8 mouse cellular contexts compared by ENCODE assay signal in the genomic region with DNA sequence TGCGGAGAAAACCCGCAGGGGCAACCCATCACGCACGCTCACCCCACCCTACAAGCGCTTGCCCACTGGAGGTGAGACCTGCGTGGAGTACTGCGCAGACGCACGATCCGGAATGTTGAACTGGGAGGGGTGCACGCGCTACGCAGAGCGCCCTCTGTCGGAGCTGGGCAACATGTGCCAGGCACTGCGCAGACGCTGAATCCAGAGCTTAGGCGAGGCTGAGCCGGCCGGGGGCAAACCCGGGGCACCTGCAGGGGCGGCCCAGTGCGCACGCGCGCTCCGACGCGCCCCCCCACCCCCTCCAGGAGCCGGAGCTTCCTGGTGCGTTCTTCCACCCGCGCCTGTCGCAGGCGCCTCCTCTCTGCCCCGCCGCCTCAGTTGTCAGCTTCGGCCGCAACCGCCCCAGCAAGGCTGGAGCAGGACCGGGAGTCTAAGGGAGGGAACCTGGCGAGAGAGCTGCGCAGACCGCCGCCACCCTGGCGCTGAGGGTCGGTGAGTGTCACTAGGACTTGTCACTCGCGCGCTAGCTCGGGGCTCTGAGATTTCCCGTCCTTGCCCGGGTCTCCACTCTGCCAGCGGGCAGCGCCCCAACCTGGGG. TPM values are rescaled to one million over a fixed set of nuclear protein-coding genes. Genes with fewer than 3 reads are reported as not detected.
A peak's percentile ranks its signal among the peaks of the same experiment; 100 is the strongest.
DNase-seq lines count a peak whose midpoint lies in the region; ATAC-seq and TF ChIP-seq lines count a peak whose summit lies in the region.

Abca3 (plus strand) TSS at position 191 of the 598 bp plus-strand sequence.

- peak within 1 kb of the TSS; percentile 91 for H3K9ac ChIP-seq in heart, embryonic 12.5 days
- peak within 1 kb of the TSS; percentile 78 for H3K9ac ChIP-seq in kidney, postnatal 0 days (ENCODE audit: low read depth, low read length)
- H3K9ac ChIP-seq in liver, embryonic 11.5 days (ENCODE audit: low read depth, low read length), result peak within 1 kb of the TSS; percentile 91
- H3K9ac ChIP-seq in stomach, embryonic 14.5 days (replicated peaks; ENCODE audit: low read depth, low read length), result peak within 1 kb of the TSS; percentile 64

- H3K27me3 ChIP-seq in erythroblast, embryonic 14.5 days (ENCODE audit: control insufficient read depth), result peaks cover 23% of the 10 kb centered on the region
- peaks cover 25% of the 10 kb centered on the region for H3K27me3 ChIP-seq in heart, embryonic 12.5 days (replicated peaks)
- H3K27me3 ChIP-seq in kidney, postnatal 0 days (ENCODE audit: insufficient read depth, low read length), result 0 out of 2 replicates have a peak, but pooled peaks cover 4% of the 10 kb centered on the region
- H3K27me3 ChIP-seq in liver, embryonic 11.5 days (replicated peaks; ENCODE audit: control insufficient read depth, insufficient read depth, low read length), result peaks cover 11% of the 10 kb centered on the region
- no peaks in the 10 kb centered on the region for H3K27me3 ChIP-seq in stomach, embryonic 14.5 days (ENCODE audit: control insufficient read depth, insufficient read depth, low read length)

- peak within 1 kb of the TSS; percentile 83 for H3K4me2 ChIP-seq in heart, embryonic 12.5 days
- peak within 1 kb of the TSS; percentile 92 for H3K4me2 ChIP-seq in kidney, postnatal 0 days (ENCODE audit: low read length)
- H3K4me2 ChIP-seq in liver, embryonic 11.5 days, result peak within 1 kb of the TSS; percentile 99
- peak within 1 kb of the TSS; percentile 97 for H3K4me2 ChIP-seq in stomach, embryonic 14.5 days (replicated peaks; ENCODE audit: low read depth, low read length)

- no peak within 1 kb of the TSS for H3K27ac ChIP-seq in heart, embryonic 12.5 days (ENCODE audit: poor library complexity, severe bottlenecking)
- peak within 1 kb of the TSS; percentile 60 for H3K27ac ChIP-seq in kidney, postnatal 0 days
- H3K27ac ChIP-seq in liver, embryonic 11.5 days (ENCODE audit: low read depth, low read length), result peak within 1 kb of the TSS; percentile 94
- 0 out of 2 replicates have a peak within 1 kb of the TSS, but pooled peaks have one; percentile 24 for H3K27ac ChIP-seq in stomach, embryonic 14.5 days (ENCODE audit: low read length)

- ATAC-seq in heart, embryonic 12.5 days (ENCODE audit: insufficient number of reproducible peaks, low FRiP score), result peak; percentile 93
- ATAC-seq in kidney, postnatal 0 days (replicated peaks; ENCODE audit: low FRiP score, low read depth), result peak; percentile 94
- peak; percentile 87 for ATAC-seq in liver, embryonic 11.5 days (replicated peaks; ENCODE audit: low FRiP score)
- peak; percentile 97 for ATAC-seq in stomach, embryonic 14.5 days (ENCODE audit: insufficient number of reproducible peaks, insufficient read depth, low FRiP score, low read depth)

- peak; percentile 96 for TF ChIP-seq CTCF in brain, embryonic 14.5 days (IDR thresholded peaks at IDR 0.05; ENCODE audit: borderline replicate concordance, extremely low read depth, insufficient read depth, insufficient read length)
- peak; percentile 91 for TF ChIP-seq CTCF in kidney, postnatal 0 days (IDR thresholded peaks at IDR 0.05; ENCODE audit: low read depth)

- under 1% methylated on average over 50 of the region's 55 CpGs for WGBS in heart, embryonic 12.5 days
- 3% methylated on average over 45 of the region's 55 CpGs for WGBS in kidney, postnatal 0 days
- under 1% methylated on average over 53 of the region's 55 CpGs for WGBS in liver, embryonic 11.5 days
- WGBS in stomach, embryonic 14.5 days, result under 1% methylated on average over 55 of the region's 55 CpGs

- H3K4me1 ChIP-seq in erythroblast, embryonic 14.5 days (ENCODE audit: control insufficient read depth), result peaks cover 67% of the 10 kb centered on the region
- H3K4me1 ChIP-seq in heart, embryonic 12.5 days (replicated peaks), result peaks cover 11% of the 10 kb centered on the region
- H3K4me1 ChIP-seq in kidney, postnatal 0 days (replicated peaks; ENCODE audit: insufficient read depth, low read length), result peaks cover 7% of the 10 kb centered on the region
- H3K4me1 ChIP-seq in liver, embryonic 11.5 days (replicated peaks; ENCODE audit: control insufficient read depth, insufficient read depth, low read length), result peaks cover 33% of the 10 kb centered on the region
- H3K4me1 ChIP-seq in stomach, embryonic 14.5 days (ENCODE audit: control insufficient read depth, insufficient read depth, low read length), result no peaks in the 10 kb centered on the region; the same call in 1 of the 2 replicates

- H3K9me3 ChIP-seq in erythroblast, embryonic 14.5 days (ENCODE audit: control insufficient read depth, low read length), result no peaks in the 10 kb centered on the region
- no peaks in the 10 kb centered on the region for H3K9me3 ChIP-seq in heart, embryonic 12.5 days (replicated peaks)
- H3K9me3 ChIP-seq in kidney, postnatal 0 days (replicated peaks; ENCODE audit: low read length), result no peaks in the 10 kb centered on the region
- no peaks in the 10 kb centered on the region for H3K9me3 ChIP-seq in liver, embryonic 11.5 days (ENCODE audit: control insufficient read depth, low read length)
- H3K9me3 ChIP-seq in stomach, embryonic 14.5 days (ENCODE audit: control insufficient read depth, low read depth, low read length), result no peaks in the 10 kb centered on the region

- TF ChIP-seq POLR2A in brain, embryonic 14.5 days (IDR thresholded peaks at IDR 0.05; ENCODE audit: borderline replicate concordance, extremely low read depth, insufficient read depth, insufficient read length, poor library complexity, severe bottlenecking), result peak; percentile 56; the same call in 1 of the 2 replicates

- DNase-seq in B cell, adult 2 months, result peak; percentile 97
- peak; percentile 99 for DNase-seq in brain, embryonic 14.5 days (ENCODE audit: low read depth)
- DNase-seq in kidney, postnatal 0 days (ENCODE audit: low spot score), result peak; percentile 95
- DNase-seq in liver, embryonic 11.5 days (ENCODE audit: low spot score), result peak; percentile 92
- peak; percentile 100 for DNase-seq in naive thymus-derived CD4-positive, alpha-beta T cell, adult 2 months (ENCODE audit: low read depth)

- peaks cover 29% of the 10 kb centered on the region for H3K36me3 ChIP-seq in erythroblast, embryonic 14.5 days (ENCODE audit: control insufficient read depth)
- no peaks in the 10 kb centered on the region for H3K36me3 ChIP-seq in heart, embryonic 12.5 days
- H3K36me3 ChIP-seq in kidney, postnatal 0 days (ENCODE audit: insufficient read depth, low read length), result no peaks in the 10 kb centered on the region
- no peaks in the 10 kb centered on the region for H3K36me3 ChIP-seq in liver, embryonic 11.5 days (ENCODE audit: control insufficient read depth, insufficient read depth, low read length)
- H3K36me3 ChIP-seq in stomach, embryonic 14.5 days (ENCODE audit: control insufficient read depth, insufficient read depth, low read length), result no peaks in the 10 kb centered on the region

- peak within 1 kb of the TSS; percentile 98 for H3K4me3 ChIP-seq in erythroblast, embryonic 14.5 days (replicated peaks)
- peak within 1 kb of the TSS; percentile 82 for H3K4me3 ChIP-seq in heart, embryonic 12.5 days
- peak within 1 kb of the TSS; percentile 53 for H3K4me3 ChIP-seq in kidney, postnatal 0 days (replicated peaks; ENCODE audit: low read depth, low read length)
- H3K4me3 ChIP-seq in liver, embryonic 11.5 days (ENCODE audit: low read depth, low read length), result peak within 1 kb of the TSS; percentile 83
- peak within 1 kb of the TSS; percentile 72 for H3K4me3 ChIP-seq in stomach, embryonic 14.5 days (ENCODE audit: low read depth, low read length)

RNA-seq across cellular contexts. Expression of gene Abca3, which starts in this region (rescaled TPM):
- polyA plus RNA-seq in brain, embryonic 14.5 days (2012; rRNA removed), result 39.4 and 51.7 TPM in 2 replicates
- 1.7 TPM in 2 replicates for polyA plus RNA-seq in erythroblast, embryonic 14.5 days (2012)
- 9.4 and 9.7 TPM in 2 replicates for polyA plus RNA-seq in heart, embryonic 12.5 days (2016; fragmentation: Nextera tagmentation; extraction: Ambion mirVana)
- 21.8 TPM in 2 replicates for polyA plus RNA-seq in kidney, postnatal 0 days (2015; fragmentation: Nextera tagmentation; extraction: Ambion mirVana)
- 30.4 and 30.7 TPM in 2 replicates for polyA plus RNA-seq in liver, embryonic 11.5 days (2014; fragmentation: Nextera tagmentation; extraction: Ambion mirVana)
- polyA plus RNA-seq in stomach, embryonic 14.5 days (2014; fragmentation: Nextera tagmentation; extraction: Ambion mirVana), result 16.3 and 16.4 TPM in 2 replicates
